Mouse (Mus musculus) MEL (cell line): Measurements from ENCODE around the gene Asic5. TPM values are rescaled to one million over a fixed set of nuclear protein-coding genes. Genes with fewer than 3 reads are reported as not detected.

ENCODE experiments used
- DNase-seq: peaks from one replicate; pipeline ENCODE4 v3.0.0; 2011; ENCODE audit warnings: low read depth, low spot score
- H3K27ac ChIP-seq: 2 replicates; pipeline ENCODE4 v1.5.1; 2012; ENCODE audit warnings: low read depth, mild to moderate bottlenecking, control low read depth, low read length, moderate library complexity; ENCODE audit not compliant: control insufficient read depth
- H3K27me3 ChIP-seq, 2 experiments: fragments of 150-350 bp in 1 of 2; sonication (generic) in 1 of 2; 2 replicates each; pipeline ENCODE4 v1.6.1; 2012; ENCODE audit warnings: low read length in 2 of 2, mild to moderate bottlenecking in 2 of 2, improper control_type of control experiment in 1 of 2, moderate library complexity in 1 of 2; ENCODE audit not compliant: insufficient read depth in 2 of 2, control insufficient read depth in 1 of 2
- H3K36me3 ChIP-seq, 2 experiments: 2 replicates each; pipeline ENCODE4 v1.6.1; 2012 to 2014; ENCODE audit warnings: low read length in 2 of 2, improper control_type of control experiment in 1 of 2, inconsistent platforms in 1 of 2, mild to moderate bottlenecking in 1 of 2; ENCODE audit not compliant: insufficient read depth in 2 of 2, control insufficient read depth in 1 of 2
- H3K4me1 ChIP-seq, 2 experiments: fragments of 150-350 bp in 1 of 2; sonication (generic) in 1 of 2; 2 replicates each; pipeline ENCODE4 v1.6.1; 2012; ENCODE audit warnings: low read length in 2 of 2, improper control_type of control experiment in 1 of 2, mild to moderate bottlenecking in 1 of 2; ENCODE audit not compliant: insufficient read depth in 2 of 2, control insufficient read depth in 1 of 2
- H3K4me3 ChIP-seq, 2 experiments: fragments of 150-350 bp in 1 of 2; sonication (generic) in 1 of 2; 2 replicates each; pipeline ENCODE4 v1.5.1; 2012; ENCODE audit warnings: low read depth in 2 of 2, low read length in 2 of 2, mild to moderate bottlenecking in 2 of 2, moderate library complexity in 2 of 2, control low read depth in 1 of 2, improper control_type of control experiment in 1 of 2; ENCODE audit not compliant: control insufficient read depth in 1 of 2, insufficient read depth in 1 of 2
- H3K79me2 ChIP-seq: 2 replicates; pipeline ENCODE4 v1.6.1; 2012; ENCODE audit warnings: mild to moderate bottlenecking, low read length, moderate library complexity; ENCODE audit not compliant: control insufficient read depth, poor library complexity, insufficient read depth
- H3K9ac ChIP-seq: 2 replicates; pipeline ENCODE4 v1.6.1; 2012; ENCODE audit warnings: low read depth, mild to moderate bottlenecking, control low read depth, low read length, moderate library complexity; ENCODE audit not compliant: control insufficient read depth, poor library complexity, severe bottlenecking
- H3K9me3 ChIP-seq: fragments of 150-350 bp; sonication (generic); replicated peaks from 2 replicates; pipeline ENCODE4 v1.6.1; 2012; ENCODE audit warnings: mild to moderate bottlenecking, low read length, improper control_type of control experiment, moderate library complexity; ENCODE audit not compliant: insufficient read depth
- CHD2 ChIP-seq: IDR thresholded peaks from 2 replicates; pipeline ENCODE4 v1.6.1; 2011; ENCODE audit warnings: low read length, improper control_type of control experiment
- E2F4 ChIP-seq: IDR thresholded peaks from 2 replicates; pipeline ENCODE4 v1.6.1; 2011; ENCODE audit warnings: low read depth, low read length, improper control_type of control experiment, borderline replicate concordance
- EP300 ChIP-seq, 2 experiments: IDR thresholded peaks; 2 replicates each; pipeline ENCODE4 v1.6.1; 2011; ENCODE audit warnings: improper control_type of control experiment in 2 of 2, low read length in 2 of 2, low read depth in 1 of 2, mild to moderate bottlenecking in 1 of 2
- ETS1 ChIP-seq: IDR thresholded peaks from 2 replicates; pipeline ENCODE4 v1.6.1; 2012; ENCODE audit warnings: low read depth, mild to moderate bottlenecking, inconsistent platforms, low read length, improper control_type of control experiment, moderate library complexity
- GABPA ChIP-seq: IDR thresholded peaks from 2 replicates; pipeline ENCODE4 v1.6.1; 2012; ENCODE audit warnings: low read depth, mild to moderate bottlenecking, inconsistent platforms, low read length, improper control_type of control experiment, moderate library complexity
- GATA1 ChIP-seq: IDR thresholded peaks from 2 replicates; pipeline ENCODE4 v1.6.1; 2011; ENCODE audit warnings: low read depth, low read length, improper control_type of control experiment
- JUND ChIP-seq: IDR thresholded peaks from 2 replicates; pipeline ENCODE4 v1.6.1; 2011; ENCODE audit warnings: low read depth, mild to moderate bottlenecking, improper control_type of control experiment, low read length
- KAT2A ChIP-seq: conservative IDR thresholded peaks from 2 replicates; pipeline ENCODE4 v1.6.1; 2012; ENCODE audit warnings: low read depth, low read length, improper control_type of control experiment, inconsistent platforms
- MAFK ChIP-seq: IDR thresholded peaks from 2 replicates; pipeline ENCODE4 v1.6.1; 2011; ENCODE audit warnings: low read depth, mild to moderate bottlenecking, low read length, improper control_type of control experiment, borderline replicate concordance
- MAX ChIP-seq: IDR thresholded peaks from 2 replicates; pipeline ENCODE4 v1.6.1; 2011; ENCODE audit warnings: low read length, improper control_type of control experiment
- MAZ ChIP-seq: IDR thresholded peaks from 2 replicates; pipeline ENCODE4 v1.6.1; 2012; ENCODE audit warnings: low read depth, mild to moderate bottlenecking, inconsistent platforms, low read length, improper control_type of control experiment
- MEF2A ChIP-seq: IDR thresholded peaks from 2 replicates; pipeline ENCODE4 v1.6.1; 2014; ENCODE audit warnings: low read depth, mild to moderate bottlenecking, inconsistent platforms, low read length, improper control_type of control experiment; ENCODE audit not compliant: poor library complexity, insufficient replicate concordance, severe bottlenecking; ENCODE audit errors: extremely low read depth
- MYB ChIP-seq: IDR thresholded peaks from 2 replicates; pipeline ENCODE4 v1.6.1; 2011; ENCODE audit warnings: mild to moderate bottlenecking, low read depth, low read length, improper control_type of control experiment
- MYC ChIP-seq: IDR thresholded peaks from 2 replicates; pipeline ENCODE4 v1.6.1; 2011; ENCODE audit warnings: low read depth, mild to moderate bottlenecking, low read length, improper control_type of control experiment, moderate library complexity
- NELFE ChIP-seq: IDR thresholded peaks from 2 replicates; pipeline ENCODE4 v1.6.1; 2011; ENCODE audit warnings: low read depth, low read length, improper control_type of control experiment
- POLR2A ChIP-seq, 2 experiments: IDR thresholded peaks; 2 replicates each; pipeline ENCODE4 v1.6.1; 2011 to 2012; ENCODE audit warnings: low read length in 2 of 2, mild to moderate bottlenecking in 2 of 2, control low read depth in 1 of 2, improper control_type of control experiment in 1 of 2, low read depth in 1 of 2, moderate library complexity in 1 of 2; ENCODE audit not compliant: control insufficient read depth in 1 of 2, insufficient read depth in 1 of 2, poor library complexity in 1 of 2
- POLR2AphosphoS2 ChIP-seq: IDR thresholded peaks from 2 replicates; pipeline ENCODE4 v1.6.1; 2011; ENCODE audit warnings: low read length, improper control_type of control experiment
- RAD21 ChIP-seq: IDR thresholded peaks from 2 replicates; pipeline ENCODE4 v1.6.1; 2011; ENCODE audit warnings: mild to moderate bottlenecking, low read depth, low read length, improper control_type of control experiment
- TBP ChIP-seq: IDR thresholded peaks from 2 replicates; pipeline ENCODE4 v1.8.0; 2011; ENCODE audit warnings: low read depth, low read length, improper control_type of control experiment
- ZC3H11A ChIP-seq: IDR thresholded peaks from 2 replicates; pipeline ENCODE4 v1.6.1; 2012; ENCODE audit warnings: low read depth, mild to moderate bottlenecking, inconsistent platforms, low read length, improper control_type of control experiment
- polyA plus RNA-seq, 2 experiments: library from polyadenylated mRNA; stranded (reverse) in 1 of 2; unstranded in 1 of 2; fragments of >175 nt in 1 of 2; fragments of >200 nt in 1 of 2; gene quantifications; 2 replicates each; pipeline versions ENCODE4 v1.2.1 to v1.2.4; 2012; ENCODE audit warnings: low replicate concordance in 2 of 2, low read depth in 1 of 2; ENCODE audit not compliant: insufficient read length in 2 of 2, insufficient read depth in 1 of 2, missing spikeins in 1 of 2
- total RNA-seq: library from RNA; depleted of rRNA; stranded (reverse); fragments of 300-350 nt; gene quantifications from 2 replicates; pipeline ENCODE4 v1.2.3, GENCODE M21; 2012

Gene Asic5
- total and polyA plus RNA-seq, 3 experiments: not detected

DNA sequence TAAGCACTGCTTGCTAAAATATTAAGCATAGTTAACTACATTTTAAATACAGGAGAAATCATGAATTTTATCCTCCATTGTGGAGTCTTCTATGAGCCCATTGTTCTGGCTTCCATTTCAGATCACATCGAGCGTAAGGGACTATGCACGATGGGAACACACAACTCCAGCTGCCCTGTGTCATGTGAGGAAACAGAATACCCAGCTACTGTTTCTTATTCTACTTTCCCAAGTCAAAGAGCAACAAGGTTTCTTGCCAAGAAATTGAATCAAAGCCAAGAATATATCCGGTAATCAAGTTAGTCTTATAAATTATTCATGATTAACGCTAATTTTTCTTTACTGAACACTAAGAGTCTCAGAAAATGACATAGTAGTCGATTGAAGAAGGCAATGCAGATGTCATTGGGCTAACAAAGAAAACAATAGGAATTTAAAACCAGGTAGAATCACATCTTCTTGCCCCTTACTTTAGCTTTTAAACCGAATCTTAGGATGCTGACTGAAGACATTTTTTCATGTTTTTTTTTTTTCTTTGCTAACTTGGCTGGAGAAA is 32.1 kb downstream of the Asic5 start:
- no peaks in the 10 kb centered on the region for H3K4me1 ChIP-seq
- H3K27me3 ChIP-seq: no peaks in the 10 kb centered on the region; a peak in 1 of 4 replicates
- H3K79me2 ChIP-seq: no peaks in the 10 kb centered on the region
- H3K9ac ChIP-seq: no peak overlapping the region
- no peak overlapping the region for H3K4me3 ChIP-seq
- no peaks in the 10 kb centered on the region for H3K36me3 ChIP-seq
- TF ChIP-seq TBP: no peak
- TF ChIP-seq ETS1: no peak
- TF ChIP-seq MAZ: no peak
- no peak for TF ChIP-seq JUND
- no peak for TF ChIP-seq MAFK
- no peak for TF ChIP-seq MEF2A
- TF ChIP-seq GABPA: no peak
- TF ChIP-seq GATA1: no peak
- no peak for TF ChIP-seq MYB
- no peak for TF ChIP-seq POLR2AphosphoS2
- no peak for TF ChIP-seq MYC
- no peak for TF ChIP-seq CHD2
- TF ChIP-seq NELFE: no peak
- no peak for TF ChIP-seq ZC3H11A
- TF ChIP-seq MAX: no peak
- no peak for TF ChIP-seq EP300 (IDR thresholded peaks at IDR 0.05; ENCODE audit: low read depth in 1 of 2, low read length in 2 of 2)
- TF ChIP-seq POLR2A (IDR thresholded peaks at IDR 0.05; ENCODE audit: control insufficient read depth in 1 of 2, insufficient read depth in 1 of 2, low read depth in 1 of 2, low read length in 2 of 2, poor library complexity in 1 of 2): no peak
- TF ChIP-seq, all 39 proteins: peak for 0
- H3K27ac ChIP-seq: no peak overlapping the region
- no peak for DNase-seq
- H3K9me3 ChIP-seq: no peaks in the 10 kb centered on the region

DNA sequence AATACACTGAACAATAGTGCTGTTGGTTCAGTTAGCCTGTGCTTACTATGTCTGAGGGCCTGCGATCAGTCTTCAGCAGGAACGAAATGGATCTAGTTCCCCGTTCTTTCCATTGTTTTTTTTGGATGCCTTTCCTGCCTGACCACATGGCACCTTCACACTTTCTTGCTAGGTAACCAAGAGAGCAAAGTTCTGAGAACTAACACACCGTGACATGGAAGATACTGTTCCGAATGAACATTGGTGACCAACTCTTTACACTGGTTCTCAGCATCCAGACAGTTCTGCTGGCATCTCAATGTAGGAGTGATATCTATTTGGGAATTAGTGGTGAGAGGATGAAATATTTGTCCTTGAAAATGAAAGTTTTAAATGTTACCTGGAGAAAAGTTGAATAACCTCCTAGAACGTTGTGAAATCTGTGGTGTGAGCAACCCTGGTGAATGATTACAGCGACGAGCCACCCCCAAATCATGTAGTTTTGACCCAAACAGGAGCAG is 40.4 kb downstream of the Asic5 start:
- H3K36me3 ChIP-seq: no peaks in the 10 kb centered on the region
- DNase-seq: no peak
- no peaks in the 10 kb centered on the region for H3K79me2 ChIP-seq
- no peak overlapping the region for H3K27ac ChIP-seq
- no peak overlapping the region for H3K4me3 ChIP-seq
- H3K9me3 ChIP-seq: no peaks in the 10 kb centered on the region
- TF ChIP-seq ZC3H11A: no peak
- no peak for TF ChIP-seq RAD21
- TF ChIP-seq E2F4: no peak
- no peak for TF ChIP-seq ETS1
- TF ChIP-seq KAT2A: no peak
- no peak for TF ChIP-seq MYC
- TF ChIP-seq POLR2A (IDR thresholded peaks at IDR 0.05; ENCODE audit: control insufficient read depth in 1 of 2, insufficient read depth in 1 of 2, low read depth in 1 of 2, low read length in 2 of 2, poor library complexity in 1 of 2): no peak
- H3K27me3 ChIP-seq: no peaks in the 10 kb centered on the region
- no peak overlapping the region for H3K9ac ChIP-seq
- H3K4me1 ChIP-seq: no peaks in the 10 kb centered on the region
